Mouse (Mus musculus): ENCODE results near the gene Exoc3l2. TPM values are rescaled to one million over a fixed set of nuclear protein-coding genes. Genes with fewer than 3 reads are reported as not detected.

The Exoc3l2 gene
- polyA plus RNA-seq, 1 experiment from 2014 or later = 1.3 TPM

DNA sequence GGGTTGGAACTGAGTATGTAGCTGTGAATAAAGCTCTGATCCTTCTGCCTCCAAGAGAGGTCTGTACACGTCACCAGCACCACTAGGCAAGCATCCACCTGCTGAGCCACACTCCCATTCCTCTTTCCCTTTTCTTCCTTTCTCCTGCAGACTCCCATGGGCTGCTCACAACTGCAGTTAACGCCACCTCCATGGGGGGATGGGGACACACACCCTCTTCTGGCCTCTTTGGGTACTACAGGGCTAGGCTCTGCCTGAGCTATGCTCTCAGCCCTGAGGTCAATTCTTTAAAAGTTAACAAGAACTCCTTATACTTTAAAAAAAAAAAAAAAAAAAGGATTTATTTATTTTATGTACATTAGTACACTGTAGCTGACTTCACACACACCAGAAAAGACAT, 30.7 kb upstream of the Exoc3l2 start:
- ATAC-seq (ENCODE audit: insufficient read depth, low FRiP score, low read depth) = no peak
- 95% methylated on average over 2 of the region's 2 CpGs for WGBS
- no peaks in the 10 kb centered on the region for H3K9me3 ChIP-seq
- peaks cover 86% of the 10 kb centered on the region for H3K36me3 ChIP-seq
- no peak overlapping the region for H3K27ac ChIP-seq
- no peaks in the 10 kb centered on the region for H3K27me3 ChIP-seq (replicated peaks)
- no peak overlapping the region for H3K4me2 ChIP-seq
- no peak overlapping the region for H3K9ac ChIP-seq
- no peak overlapping the region for H3K4me3 ChIP-seq (replicated peaks)
- H3K4me1 ChIP-seq = no peaks in the 10 kb centered on the region

DNA sequence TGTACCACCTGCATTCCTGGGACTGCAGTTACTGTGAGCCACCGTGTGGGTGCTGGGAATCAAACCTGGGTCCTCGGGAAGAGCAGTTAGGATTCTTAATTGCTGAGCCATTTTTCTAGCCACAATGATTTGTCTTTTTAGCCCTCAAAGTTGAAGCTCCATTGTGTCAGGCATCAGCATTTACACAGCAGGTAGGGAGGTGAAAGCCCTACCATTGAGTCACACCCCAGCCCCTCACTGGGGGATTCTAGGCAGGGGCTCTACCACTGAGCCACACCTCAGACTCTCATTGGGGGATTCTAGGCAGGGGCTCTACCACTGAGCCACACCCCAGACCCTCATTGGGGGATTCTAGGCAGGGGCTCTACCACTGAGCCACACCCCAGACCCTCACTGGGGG, 26.9 kb upstream of the Exoc3l2 start:
- H3K36me3 ChIP-seq = peaks cover 81% of the 10 kb centered on the region

GRCm38 (mm10) chr7:19437048-19437447, 26.1 kb upstream of the Exoc3l2 start:
- 87% methylated on average over 9 of the region's 9 CpGs for WGBS
- H3K4me1 ChIP-seq = no peaks in the 10 kb centered on the region
- no peak overlapping the region for H3K27ac ChIP-seq

More for the DNA sequence above, 26.9 kb upstream of the Exoc3l2 start:
- no peak for ATAC-seq (ENCODE audit: insufficient read depth, low FRiP score, low read depth)
- no peak overlapping the region for H3K4me3 ChIP-seq (replicated peaks)
- no peaks in the 10 kb centered on the region for H3K9me3 ChIP-seq
- no peak overlapping the region for H3K27ac ChIP-seq
- no peak overlapping the region for H3K4me2 ChIP-seq
- H3K27me3 ChIP-seq (replicated peaks) = no peaks in the 10 kb centered on the region
- 98% methylated on average over 2 of the region's 2 CpGs for WGBS
- H3K4me1 ChIP-seq = no peaks in the 10 kb centered on the region
- no peak overlapping the region for H3K9ac ChIP-seq

DNA sequence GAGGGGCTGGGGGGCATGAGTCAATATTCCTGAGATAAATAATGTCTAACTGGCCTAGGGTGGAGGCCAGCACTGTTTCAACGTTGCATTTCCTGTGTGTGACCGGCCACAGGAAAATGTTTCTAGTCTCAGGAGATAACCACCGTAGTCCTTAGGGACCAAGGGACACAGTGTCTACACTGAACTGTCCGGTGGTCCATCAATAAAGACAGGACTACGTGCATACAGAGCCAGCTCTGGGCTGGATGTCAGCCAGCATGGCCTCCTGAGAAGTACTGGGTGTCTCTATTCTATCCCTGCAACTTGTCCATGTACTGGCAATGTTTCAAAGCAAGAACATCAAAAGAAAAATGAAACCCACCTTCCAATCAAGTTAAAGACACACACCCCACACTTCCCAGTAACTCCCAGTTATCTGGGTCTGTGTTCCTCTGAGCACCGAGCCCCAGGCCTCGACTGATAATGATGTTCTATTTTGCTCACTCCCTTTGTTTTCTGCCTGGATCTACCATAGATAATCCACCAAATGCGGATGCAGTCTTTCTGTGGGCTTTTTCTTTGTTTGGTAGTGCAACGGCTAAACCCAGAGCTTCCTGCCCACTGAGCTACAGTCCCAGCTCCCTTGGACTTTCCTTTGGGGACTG, 21.6 kb upstream of the Exoc3l2 start:
- H3K9ac ChIP-seq = no peak overlapping the region
- ATAC-seq (ENCODE audit: insufficient read depth, low FRiP score, low read depth) = no peak
- no peak overlapping the region for H3K4me2 ChIP-seq
- no peaks in the 10 kb centered on the region for H3K4me1 ChIP-seq
- H3K36me3 ChIP-seq = peaks cover 62% of the 10 kb centered on the region
- no peak overlapping the region for H3K4me3 ChIP-seq (replicated peaks)
- no peak overlapping the region for H3K27ac ChIP-seq
- no peaks in the 10 kb centered on the region for H3K9me3 ChIP-seq
- WGBS = 75% methylated on average over 9 of the region's 9 CpGs
- no peaks in the 10 kb centered on the region for H3K27me3 ChIP-seq (replicated peaks)

More at GRCm38 (mm10) chr7:19437048-19437447, 26.1 kb upstream of the Exoc3l2 start:
- H3K27me3 ChIP-seq (replicated peaks) = no peaks in the 10 kb centered on the region
- no peak overlapping the region for H3K9ac ChIP-seq
- no peaks in the 10 kb centered on the region for H3K9me3 ChIP-seq
- peaks cover 80% of the 10 kb centered on the region for H3K36me3 ChIP-seq
- H3K4me2 ChIP-seq = no peak overlapping the region
- no peak for ATAC-seq (ENCODE audit: insufficient read depth, low FRiP score, low read depth)
- no peak overlapping the region for H3K4me3 ChIP-seq (replicated peaks)

GRCm38 (mm10) chr7:19443344-19443743, 19.8 kb upstream of the Exoc3l2 start:
- 32% methylated on average over 3 of the region's 3 CpGs for WGBS
- ATAC-seq (ENCODE audit: insufficient read depth, low FRiP score, low read depth) = no peak
- H3K4me3 ChIP-seq (replicated peaks) = no peak overlapping the region
- no peaks in the 10 kb centered on the region for H3K4me1 ChIP-seq
- H3K27ac ChIP-seq = no peak overlapping the region
- H3K27me3 ChIP-seq (replicated peaks) = no peaks in the 10 kb centered on the region
- H3K36me3 ChIP-seq = peaks cover 53% of the 10 kb centered on the region
- no peak overlapping the region for H3K4me2 ChIP-seq
- no peaks in the 10 kb centered on the region for H3K9me3 ChIP-seq
- no peak overlapping the region for H3K9ac ChIP-seq

GRCm38 (mm10) chr7:19444801-19445200, 18.3 kb upstream of the Exoc3l2 start:
- H3K4me3 ChIP-seq (replicated peaks) = no peak overlapping the region
- no peak overlapping the region for H3K4me2 ChIP-seq
- H3K27ac ChIP-seq = no peak overlapping the region
- H3K36me3 ChIP-seq = peaks cover 60% of the 10 kb centered on the region
- WGBS = 76% methylated on average over 12 of the region's 12 CpGs
- H3K9me3 ChIP-seq = no peaks in the 10 kb centered on the region
- peak; percentile 37; the same call in 1 of the 2 replicates for ATAC-seq (ENCODE audit: insufficient read depth, low FRiP score, low read depth)
- H3K4me1 ChIP-seq = no peaks in the 10 kb centered on the region
- H3K27me3 ChIP-seq (replicated peaks) = no peaks in the 10 kb centered on the region
- H3K9ac ChIP-seq = no peak overlapping the region

GRCm38 (mm10) chr7:19447689-19448088, 15.4 kb upstream of the Exoc3l2 start:
- H3K9me3 ChIP-seq = no peaks in the 10 kb centered on the region
- H3K9ac ChIP-seq = no peak overlapping the region
- no peaks in the 10 kb centered on the region for H3K4me1 ChIP-seq
- WGBS = 95% methylated on average over 16 of the region's 16 CpGs
- no peak overlapping the region for H3K27ac ChIP-seq
- H3K4me2 ChIP-seq = no peak overlapping the region
- no peak overlapping the region for H3K4me3 ChIP-seq (replicated peaks)
- H3K27me3 ChIP-seq (replicated peaks) = no peaks in the 10 kb centered on the region
- ATAC-seq (ENCODE audit: insufficient read depth, low FRiP score, low read depth) = no peak
- H3K36me3 ChIP-seq = peaks cover 45% of the 10 kb centered on the region

DNA sequence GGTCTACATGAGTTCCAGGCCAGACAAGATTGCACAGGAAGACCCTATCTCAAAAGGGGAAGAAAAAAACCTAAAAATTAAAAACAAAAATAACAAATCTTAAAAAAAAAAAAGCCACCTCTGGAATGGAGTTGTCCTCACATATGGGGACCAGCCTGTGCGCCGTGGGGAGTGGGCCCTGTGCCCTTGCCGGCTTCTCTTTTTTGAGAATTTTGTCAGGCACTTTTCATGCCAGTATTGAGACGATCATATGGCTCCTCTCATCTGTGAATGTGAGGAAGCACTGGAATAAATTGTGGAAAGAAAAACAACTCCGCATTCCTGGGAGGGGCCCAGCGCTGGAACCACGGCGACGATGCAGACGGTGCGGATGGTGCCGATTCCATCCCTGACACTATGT, 14.0 kb upstream of the Exoc3l2 start:
- no peak for ATAC-seq (ENCODE audit: insufficient read depth, low FRiP score, low read depth)
- peaks cover 39% of the 10 kb centered on the region for H3K36me3 ChIP-seq
- WGBS = 90% methylated on average over 12 of the region's 12 CpGs
- no peak overlapping the region for H3K27ac ChIP-seq
- no peaks in the 10 kb centered on the region for H3K4me1 ChIP-seq
- H3K27me3 ChIP-seq (replicated peaks) = no peaks in the 10 kb centered on the region
- H3K9ac ChIP-seq = no peak overlapping the region
- H3K4me2 ChIP-seq = no peak overlapping the region
- no peak overlapping the region for H3K4me3 ChIP-seq (replicated peaks)
- H3K9me3 ChIP-seq = no peaks in the 10 kb centered on the region

GRCm38 (mm10) chr7:19455186-19455585, 7.9 kb upstream of the Exoc3l2 start:
- ATAC-seq (ENCODE audit: insufficient read depth, low FRiP score, low read depth) = no peak
- Histone ChIP-seq H3K4me1 (peaks cover 18% of the 10 kb centered on the region), H3K9ac (no peak overlapping the region), H3K36me3 (peaks cover 9% of the 10 kb centered on the region), H3K4me2 (no peak overlapping the region), H3K27me3 (replicated peaks) (no peaks in the 10 kb centered on the region), H3K9me3 (no peaks in the 10 kb centered on the region), H3K27ac (no peak overlapping the region), H3K4me3 (replicated peaks) (no peak overlapping the region)
- WGBS = 94% methylated on average over 4 of the region's 4 CpGs

- ATAC-seq (ENCODE audit: insufficient read depth, low FRiP score, low read depth) = no peak
- 72% methylated on average over 11 of the region's 11 CpGs for WGBS
- Histone ChIP-seq H3K27ac (no peak overlapping the region), H3K4me2 (peak overlapping the region; percentile 94; the same call in 1 of the 2 replicates), H3K4me1 (peaks cover 18% of the 10 kb centered on the region), H3K36me3 (peaks cover 8% of the 10 kb centered on the region), H3K27me3 (replicated peaks) (no peaks in the 10 kb centered on the region), H3K9ac (no peak overlapping the region), H3K4me3 (replicated peaks) (no peak overlapping the region), H3K9me3 (no peaks in the 10 kb centered on the region)
Observed at GRCm38 (mm10) chr7:19455819-19456495, 7.2 kb upstream of the Exoc3l2 start.

GRCm38 (mm10) chr7:19456628-19457027, 6.5 kb upstream of the Exoc3l2 start:
- WGBS = 85% methylated on average over 7 of the region's 7 CpGs
- Histone ChIP-seq H3K27ac (no peak overlapping the region), H3K4me2 (peak overlapping the region; percentile 94), H3K9ac (no peak overlapping the region), H3K9me3 (no peaks in the 10 kb centered on the region), H3K4me1 (peaks cover 18% of the 10 kb centered on the region), H3K4me3 (replicated peaks) (peak overlapping the region; percentile 72; the same call in 1 of the 2 replicates), H3K27me3 (replicated peaks) (no peaks in the 10 kb centered on the region), H3K36me3 (peaks cover 1% of the 10 kb centered on the region; the same call in 1 of the 2 replicates)
- no peak for ATAC-seq (ENCODE audit: insufficient read depth, low FRiP score, low read depth)

DNA sequence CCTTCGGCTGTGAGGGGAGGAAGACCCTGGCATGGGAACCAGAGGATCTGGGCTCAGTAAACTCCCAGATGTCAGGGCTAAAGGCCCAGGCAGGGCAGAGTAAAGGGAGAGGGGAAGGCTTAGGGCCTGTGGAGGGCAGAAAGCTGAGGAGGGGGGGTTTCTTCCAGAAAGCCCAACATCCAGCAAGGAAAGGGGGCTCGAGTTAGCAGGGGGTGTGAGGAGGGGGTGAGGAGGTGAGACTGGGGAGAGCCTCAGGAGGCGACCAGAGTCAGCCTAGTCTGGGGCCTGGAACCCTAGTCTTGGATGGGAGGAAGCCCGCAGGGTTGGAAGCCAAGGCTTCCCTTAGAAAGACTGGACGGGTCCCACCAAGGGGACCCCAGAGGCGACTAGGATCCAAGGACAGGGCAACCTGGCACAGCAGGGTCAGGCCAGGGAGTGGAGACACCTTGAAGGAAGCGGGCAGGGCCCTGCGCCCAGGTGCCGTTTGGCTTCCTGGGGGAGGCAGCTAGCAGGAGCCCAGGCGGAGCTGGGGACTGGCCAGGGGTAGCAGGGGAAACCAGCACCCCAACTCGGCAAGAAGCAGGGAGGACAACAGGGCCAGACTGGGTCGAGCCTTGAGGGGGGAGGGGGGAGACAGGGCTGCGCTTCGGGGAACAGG, 5.6 kb upstream of the Exoc3l2 start:
- peak overlapping the region; percentile 94 for H3K4me2 ChIP-seq
- H3K9me3 ChIP-seq = no peaks in the 10 kb centered on the region
- H3K9ac ChIP-seq = peak overlapping the region; percentile 89
- H3K27ac ChIP-seq = peak overlapping the region; percentile 74
- H3K4me1 ChIP-seq = peaks cover 18% of the 10 kb centered on the region
- H3K36me3 ChIP-seq = no peaks in the 10 kb centered on the region; the same call in 1 of the 2 replicates
- H3K27me3 ChIP-seq (replicated peaks) = no peaks in the 10 kb centered on the region
- 6% methylated on average over 14 of the region's 14 CpGs for WGBS
- ATAC-seq (ENCODE audit: insufficient read depth, low FRiP score, low read depth) = no peak; the same call in none of the 2 replicates
- peak overlapping the region; percentile 72 for H3K4me3 ChIP-seq (replicated peaks)

Measured in stomach, embryonic 15.5 days (tissue).